Mouse (Mus musculus): ENCODE data around the gene Pttg1.

DNA sequence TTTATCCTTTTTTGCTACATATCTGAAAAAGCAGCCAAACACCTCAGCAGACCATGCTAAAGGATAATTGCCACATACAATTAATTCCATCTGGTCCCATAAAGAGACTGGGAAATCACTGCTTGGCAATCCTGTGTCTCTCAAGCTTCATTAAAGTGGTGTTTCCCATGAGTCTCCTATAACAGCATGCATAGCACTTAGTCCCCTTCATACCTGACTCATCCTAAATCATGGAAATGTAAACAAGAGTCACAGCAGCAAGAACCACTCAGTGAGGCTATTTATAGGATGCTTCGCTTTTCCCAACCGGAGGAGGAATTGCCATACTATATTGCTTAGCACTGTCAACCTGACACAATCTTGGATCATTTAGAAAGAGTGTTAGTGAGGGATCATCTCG lies 52.7 kb downstream of the Pttg1 start:
- no peak for TF ChIP-seq CTCF (IDR thresholded peaks at IDR 0.05; ENCODE audit: low read depth)
- TF ChIP-seq EP300 (optimal IDR thresholded peaks at IDR 0.05), result no peak
